Mouse (Mus musculus) neural tube, embryonic 12.5 days (tissue): ENCODE measurements at regions not wholly inside any gene's neighbourhood (a gene's known extent, or its start where the extent isn't known, plus 50 kb on each side); places are given as distances from the start of the nearest gene placed in this dataset.
A peak's percentile ranks its signal among the peaks of the same experiment; 100 is the strongest.

Experiments
- ATAC-seq: fragments of 200-750 bp; cut with Nextera tagmentation; 2 replicates; pipeline ENCODE4 v1.8.0; 2017; ENCODE audit warnings: low read depth, mild to moderate bottlenecking, moderate TSS enrichment, moderate library complexity; ENCODE audit not compliant: low FRiP score
- H3K27ac ChIP-seq: fragments of 300-500 bp; sonication (generic); 2 replicates; pipeline ENCODE4 v1.5.1; 2016
- H3K27me3 ChIP-seq: fragments of 300-500 bp; sonication (generic); replicated peaks from 2 replicates; pipeline ENCODE4 v1.6.1; 2016; ENCODE audit warnings: mild to moderate bottlenecking
- H3K36me3 ChIP-seq: fragments of 300-500 bp; sonication (generic); 2 replicates; pipeline ENCODE4 v1.6.1; 2016; ENCODE audit warnings: mild to moderate bottlenecking
- H3K4me1 ChIP-seq: fragments of 300-500 bp; sonication (generic); 2 replicates; pipeline ENCODE4 v1.6.1; 2016
- H3K4me2 ChIP-seq: fragments of 300-500 bp; sonication (generic); replicated peaks from 2 replicates; pipeline ENCODE4 v1.6.1; 2016; ENCODE audit warnings: mild to moderate bottlenecking
- H3K4me3 ChIP-seq: fragments of 300-500 bp; sonication (generic); 2 replicates; pipeline ENCODE4 v1.5.1; 2016
- H3K9ac ChIP-seq: fragments of 300-500 bp; sonication (generic); 2 replicates; pipeline ENCODE4 v1.6.1; 2016; ENCODE audit warnings: mild to moderate bottlenecking
- H3K9me3 ChIP-seq: fragments of 300-500 bp; sonication (generic); 2 replicates; pipeline ENCODE4 v1.6.1; 2016; ENCODE audit warnings: mild to moderate bottlenecking
- WGBS: fragments of 180-500 bp; shearing (Covaris S2); methylation state at CpG from one replicate; pipeline ENCODE4 v1.1.7; 2016; 5-methylcytosine and 5-hydroxymethylcytosine counted together

DNA sequence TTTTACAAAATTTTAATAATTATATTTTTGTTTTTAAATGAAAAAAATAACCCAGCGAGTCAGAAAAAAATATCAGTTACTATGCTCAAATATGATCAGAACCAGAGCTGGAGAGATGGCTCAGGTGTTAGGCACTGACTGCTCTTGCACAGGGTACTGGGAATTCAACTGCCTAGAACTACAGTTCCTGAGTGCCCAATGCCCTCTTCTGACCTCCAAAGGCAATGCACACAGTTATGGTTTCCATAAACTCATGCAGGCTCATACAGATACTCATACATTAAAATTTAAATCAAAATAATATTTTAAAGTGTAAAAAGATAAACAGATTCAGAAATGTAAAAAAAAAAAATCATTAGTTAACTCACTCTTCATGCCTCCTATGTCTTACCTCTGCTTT, 465.7 kb downstream of the Arl4a start:
- 86% methylated on average over 1 of the region's 1 CpGs for WGBS
- no peaks in the 10 kb centered on the region for H3K36me3 ChIP-seq
- H3K4me1 ChIP-seq = no peaks in the 10 kb centered on the region
- H3K9me3 ChIP-seq = no peaks in the 10 kb centered on the region
- H3K27me3 ChIP-seq = no peaks in the 10 kb centered on the region
- H3K4me2 ChIP-seq = no peak overlapping the region
- H3K4me3 ChIP-seq = no peak overlapping the region
- H3K9ac ChIP-seq = no peak overlapping the region
- no peak for ATAC-seq
- no peak overlapping the region for H3K27ac ChIP-seq

DNA sequence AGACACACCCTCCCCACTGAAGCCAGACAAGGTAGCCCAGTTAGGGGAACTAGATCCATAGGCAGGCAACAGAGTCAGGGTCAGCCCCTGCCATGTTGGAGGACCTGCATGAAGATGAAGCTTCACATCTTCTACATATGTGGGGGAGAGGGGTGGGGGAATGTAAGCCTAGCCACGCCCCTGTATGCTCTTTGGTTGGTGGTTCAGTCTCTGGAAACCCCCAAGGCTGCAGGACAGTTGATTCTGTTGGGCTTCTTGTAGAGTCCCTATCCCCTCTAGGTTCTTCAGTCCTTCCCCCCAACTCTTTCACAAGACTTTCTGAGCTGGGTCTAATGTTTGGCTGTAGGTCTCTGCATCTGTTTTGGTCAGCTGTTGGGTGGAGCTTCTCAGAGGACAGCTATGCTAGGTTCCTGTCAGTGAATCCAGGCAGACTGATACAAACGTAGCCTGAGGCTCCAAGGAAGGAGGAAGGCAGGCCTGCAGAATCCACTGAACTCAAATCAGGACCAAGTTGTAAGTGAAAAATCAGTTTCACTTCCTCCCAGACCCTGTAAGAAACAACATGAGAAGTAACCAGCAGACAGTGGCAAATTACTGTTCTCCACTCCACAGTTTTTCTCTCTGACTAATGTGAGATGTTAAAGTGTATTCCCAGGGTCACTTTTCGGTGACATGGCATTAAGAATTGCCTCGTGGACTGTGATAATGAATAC, 476.9 kb downstream of the Arl4a start:
- no peak overlapping the region for H3K4me2 ChIP-seq
- H3K27me3 ChIP-seq = no peaks in the 10 kb centered on the region
- H3K4me1 ChIP-seq = no peaks in the 10 kb centered on the region
- H3K9me3 ChIP-seq = no peaks in the 10 kb centered on the region
- H3K36me3 ChIP-seq = no peaks in the 10 kb centered on the region
- no peak for ATAC-seq
- no peak overlapping the region for H3K9ac ChIP-seq
- no peak overlapping the region for H3K4me3 ChIP-seq
- WGBS = 85% methylated on average over 4 of the region's 4 CpGs
- no peak overlapping the region for H3K27ac ChIP-seq

DNA sequence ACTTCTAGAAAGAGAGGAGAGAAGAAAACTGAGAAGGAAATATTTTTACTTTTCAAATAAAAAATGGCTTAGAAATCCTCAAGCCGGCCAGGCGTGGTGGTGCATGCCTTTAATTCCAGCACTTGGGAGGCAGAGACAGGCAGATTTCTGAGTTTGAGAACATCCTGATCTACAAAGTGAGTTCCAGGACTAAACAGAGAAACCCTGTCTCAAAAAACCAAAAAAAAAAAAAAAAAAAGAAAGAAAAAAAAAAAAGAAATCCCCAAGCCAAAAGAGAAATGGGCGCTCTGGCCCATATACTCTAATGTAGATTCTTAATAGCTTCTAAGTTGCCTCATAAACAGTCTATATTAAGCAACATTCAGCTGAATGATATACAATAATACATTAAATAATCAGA, 479.3 kb downstream of the Arl4a start:
- Histone ChIP-seq H3K27me3 (no peaks in the 10 kb centered on the region), H3K4me2 (no peak overlapping the region), H3K9me3 (no peaks in the 10 kb centered on the region), H3K9ac (no peak overlapping the region), H3K4me1 (no peaks in the 10 kb centered on the region), H3K27ac (no peak overlapping the region), H3K36me3 (no peaks in the 10 kb centered on the region), H3K4me3 (no peak overlapping the region)
- 96% methylated on average over 3 of the region's 3 CpGs for WGBS
- ATAC-seq = no peak

DNA sequence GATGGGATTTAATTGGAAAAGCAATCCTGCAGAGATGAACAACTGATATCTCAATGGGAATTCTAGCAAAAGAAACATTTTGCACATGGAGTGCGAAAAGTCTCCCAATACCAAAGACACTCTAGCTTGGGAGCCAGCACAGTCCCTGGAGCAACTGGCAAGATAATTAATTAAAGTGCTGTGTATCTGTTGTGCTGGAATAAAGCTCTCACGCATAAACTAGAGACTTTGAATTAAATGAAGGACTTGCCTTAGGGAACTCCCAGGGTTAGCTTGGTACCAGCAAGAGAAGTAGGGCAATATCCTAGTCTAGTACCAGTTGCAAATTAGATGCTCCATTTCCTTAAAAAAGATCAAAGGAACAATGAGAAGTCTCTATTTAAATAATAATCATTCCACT, 501.5 kb downstream of the Arl4a start:
- Histone ChIP-seq H3K27me3 (no peaks in the 10 kb centered on the region), H3K4me2 (no peak overlapping the region), H3K4me3 (no peak overlapping the region), H3K4me1 (no peaks in the 10 kb centered on the region), H3K36me3 (no peaks in the 10 kb centered on the region), H3K9me3 (no peaks in the 10 kb centered on the region), H3K27ac (no peak overlapping the region), H3K9ac (no peak overlapping the region)
- 62% methylated on average over 2 of the region's 2 CpGs for WGBS
- ATAC-seq = no peak

DNA sequence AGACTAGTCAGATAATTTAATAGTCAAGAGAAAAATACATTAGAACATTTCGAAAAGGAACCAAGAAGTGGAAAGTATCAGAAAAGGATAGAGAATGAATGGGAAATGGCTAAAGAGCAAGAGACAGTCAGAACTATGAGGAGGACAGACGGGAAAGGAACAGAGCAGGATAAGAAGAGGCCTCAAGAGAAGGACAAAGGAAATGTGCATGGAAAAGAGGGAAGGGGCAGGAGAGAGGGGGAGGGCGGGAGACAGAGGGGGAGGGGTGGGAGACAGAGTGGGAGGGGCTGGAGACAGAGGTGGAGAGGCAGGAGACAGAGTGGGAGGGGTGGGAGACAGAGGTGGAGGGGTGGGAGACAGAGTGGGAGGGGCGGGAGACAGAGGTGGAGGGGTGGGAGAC, 509.7 kb downstream of the Arl4a start:
- Histone ChIP-seq H3K4me3 (no peak overlapping the region), H3K27me3 (no peaks in the 10 kb centered on the region), H3K4me2 (no peak overlapping the region), H3K9me3 (no peaks in the 10 kb centered on the region), H3K9ac (no peak overlapping the region), H3K27ac (no peak overlapping the region), H3K36me3 (no peaks in the 10 kb centered on the region), H3K4me1 (no peaks in the 10 kb centered on the region)
- WGBS = 51% methylated on average over 3 of the region's 4 CpGs
- ATAC-seq = no peak

DNA sequence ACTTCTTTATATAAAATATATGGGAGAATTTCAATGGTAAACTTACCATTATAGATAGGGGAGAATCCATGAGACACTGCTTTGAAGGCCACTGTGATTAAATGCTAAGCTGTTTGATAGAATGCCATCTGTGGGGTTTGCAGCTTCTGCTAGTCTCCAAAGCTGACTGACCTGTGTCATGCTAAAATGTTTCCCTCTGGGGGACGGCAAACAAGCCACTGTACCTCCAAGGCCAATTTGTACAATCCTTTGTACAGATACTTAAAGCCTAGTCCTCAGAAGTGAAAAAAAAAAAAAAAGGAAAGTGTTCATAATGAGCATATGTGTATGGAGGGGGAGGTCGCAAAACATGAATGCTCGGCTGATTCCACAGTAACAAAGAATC, 510.6 kb downstream of the Arl4a start:
- Histone ChIP-seq H3K36me3 (no peaks in the 10 kb centered on the region), H3K9me3 (no peaks in the 10 kb centered on the region), H3K4me3 (no peak overlapping the region), H3K27me3 (no peaks in the 10 kb centered on the region), H3K4me1 (no peaks in the 10 kb centered on the region), H3K4me2 (no peak overlapping the region), H3K9ac (no peak overlapping the region), H3K27ac (no peak overlapping the region)
- no peak for ATAC-seq
- WGBS = 66% methylated on average over 3 of the region's 3 CpGs

DNA sequence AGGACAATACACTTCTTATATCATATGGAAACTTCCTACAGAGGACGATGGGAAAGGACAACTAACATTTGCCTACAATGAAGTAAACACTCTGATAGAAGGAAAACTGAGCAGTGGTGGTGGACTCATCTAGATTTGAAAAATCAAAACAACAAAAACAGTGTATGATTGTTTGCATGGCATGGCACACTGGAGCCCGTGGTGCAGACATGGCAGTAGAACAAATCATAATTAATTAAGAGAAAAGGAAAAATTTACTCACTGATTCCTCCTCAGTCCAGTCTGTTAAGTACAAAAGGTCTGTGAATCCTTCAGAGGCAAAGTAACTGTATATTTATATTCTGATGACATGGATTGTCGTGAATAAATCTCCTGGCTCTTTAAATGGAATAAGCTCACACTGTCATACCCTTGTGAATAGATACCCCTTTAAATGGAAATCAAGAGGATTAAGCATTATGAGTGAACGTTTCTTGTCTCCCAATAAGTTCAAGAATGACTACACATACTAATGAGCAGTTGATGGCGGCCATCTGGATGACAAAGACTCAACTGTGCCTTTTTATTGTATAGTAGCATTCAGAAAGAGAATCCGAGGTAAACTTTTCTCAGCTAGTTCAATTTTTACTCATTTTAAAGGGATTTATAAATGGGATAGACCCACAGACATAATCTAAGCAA, 511.1 kb downstream of the Arl4a start:
- H3K9ac ChIP-seq = no peak overlapping the region
- H3K4me3 ChIP-seq = no peak overlapping the region
- no peaks in the 10 kb centered on the region for H3K36me3 ChIP-seq
- ATAC-seq = no peak
- WGBS = 65% methylated on average over 6 of the region's 6 CpGs
- no peaks in the 10 kb centered on the region for H3K9me3 ChIP-seq
- H3K27me3 ChIP-seq = no peaks in the 10 kb centered on the region
- no peaks in the 10 kb centered on the region for H3K4me1 ChIP-seq
- H3K4me2 ChIP-seq = no peak overlapping the region
- no peak overlapping the region for H3K27ac ChIP-seq

DNA sequence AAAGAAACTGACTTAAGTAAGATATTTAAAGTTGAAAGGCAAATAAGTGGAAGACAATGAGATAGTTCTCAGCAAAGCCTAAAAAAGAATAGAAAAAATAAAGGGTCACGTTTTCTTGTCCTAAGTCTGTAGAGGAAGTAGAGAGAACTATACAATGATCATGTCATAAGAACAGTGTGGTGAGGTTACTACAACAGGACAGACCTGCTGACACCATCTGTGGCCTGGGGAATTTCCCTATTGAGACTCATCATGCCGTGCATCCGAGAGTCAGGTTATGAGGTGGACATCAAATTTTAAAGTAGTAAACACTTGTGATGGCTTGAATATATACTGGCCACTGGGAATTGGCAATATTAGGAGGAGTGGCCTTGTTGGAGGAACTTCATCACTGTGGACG, 522.1 kb downstream of the Arl4a start:
- WGBS = 85% methylated on average over 4 of the region's 4 CpGs
- no peak for ATAC-seq

DNA sequence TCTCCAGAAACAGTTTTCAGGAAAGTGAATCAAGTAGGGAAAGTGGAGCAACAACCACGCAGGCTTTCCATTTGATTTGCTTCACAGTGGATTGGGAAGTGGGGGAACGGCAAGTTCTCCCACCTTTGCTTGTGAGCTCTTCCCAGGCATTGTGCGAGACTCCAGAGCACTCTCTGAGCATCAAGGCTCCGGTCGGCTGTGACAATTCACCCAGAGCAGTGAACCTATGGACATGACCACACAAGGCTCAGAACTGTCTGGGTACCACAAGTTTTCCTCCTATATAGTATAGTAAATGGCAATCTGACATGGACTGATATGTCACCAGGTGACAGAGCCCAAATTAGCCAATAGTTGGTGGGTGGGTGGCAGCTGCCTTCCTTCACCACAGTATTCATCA, 527.0 kb downstream of the Arl4a start:
- Histone ChIP-seq H3K4me2 (no peak overlapping the region), H3K4me1 (no peaks in the 10 kb centered on the region), H3K27me3 (no peaks in the 10 kb centered on the region), H3K27ac (no peak overlapping the region), H3K4me3 (no peak overlapping the region), H3K36me3 (no peaks in the 10 kb centered on the region), H3K9ac (no peak overlapping the region), H3K9me3 (no peaks in the 10 kb centered on the region)
- no peak for ATAC-seq
- WGBS = 89% methylated on average over 5 of the region's 5 CpGs

More for the DNA sequence above, 522.1 kb downstream of the Arl4a start:
- Histone ChIP-seq H3K4me1 (no peaks in the 10 kb centered on the region), H3K27ac (no peak overlapping the region), H3K4me3 (no peak overlapping the region), H3K27me3 (no peaks in the 10 kb centered on the region), H3K4me2 (no peak overlapping the region), H3K9me3 (no peaks in the 10 kb centered on the region), H3K36me3 (no peaks in the 10 kb centered on the region), H3K9ac (no peak overlapping the region)

DNA sequence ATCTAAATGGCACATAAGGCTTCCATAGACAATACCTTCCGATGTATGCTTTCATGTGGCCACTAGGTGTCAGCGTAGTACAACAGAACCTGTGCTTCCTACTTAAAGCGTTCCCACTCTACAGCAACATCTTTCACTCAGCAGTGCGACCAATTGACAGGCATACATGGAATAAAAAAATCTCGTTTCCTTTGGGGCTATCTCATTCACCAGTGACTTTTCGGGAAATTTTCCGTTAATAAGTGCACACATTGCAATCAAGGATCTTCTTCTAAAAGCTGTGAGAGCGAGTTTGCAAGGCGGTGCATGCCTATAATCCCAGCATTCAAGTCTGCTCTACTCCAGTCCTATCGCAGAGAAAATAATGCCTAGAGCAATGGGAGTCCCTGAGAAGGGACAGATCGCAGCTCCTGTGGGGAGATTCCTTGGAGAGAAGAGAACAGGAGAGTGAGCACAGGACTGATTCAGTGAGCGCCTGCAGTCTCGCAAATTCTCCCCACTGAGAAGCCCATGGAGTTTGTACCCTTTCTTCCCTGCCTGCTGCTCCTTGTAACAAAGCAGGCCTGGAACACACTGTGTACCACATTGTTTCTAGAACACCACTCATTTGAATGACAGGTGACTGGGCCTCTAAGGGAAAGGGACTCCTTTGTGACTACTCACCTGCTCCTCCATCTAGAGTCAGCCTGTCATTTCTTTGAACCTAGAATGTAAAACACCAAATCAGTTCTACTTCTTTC, 527.6 kb downstream of the Arl4a start:
- H3K27me3 ChIP-seq = no peaks in the 10 kb centered on the region
- 0 out of 2 replicates have a peak overlapping the region, but pooled peaks have one; percentile 35 for H3K9ac ChIP-seq
- H3K4me3 ChIP-seq = no peak overlapping the region
- H3K27ac ChIP-seq = no peak overlapping the region
- H3K4me1 ChIP-seq = no peaks in the 10 kb centered on the region
- WGBS = 23% methylated on average over 13 of the region's 13 CpGs
- peak; percentile 91 for ATAC-seq
- no peaks in the 10 kb centered on the region for H3K36me3 ChIP-seq
- peak overlapping the region; percentile 51 for H3K4me2 ChIP-seq
- no peaks in the 10 kb centered on the region for H3K9me3 ChIP-seq

DNA sequence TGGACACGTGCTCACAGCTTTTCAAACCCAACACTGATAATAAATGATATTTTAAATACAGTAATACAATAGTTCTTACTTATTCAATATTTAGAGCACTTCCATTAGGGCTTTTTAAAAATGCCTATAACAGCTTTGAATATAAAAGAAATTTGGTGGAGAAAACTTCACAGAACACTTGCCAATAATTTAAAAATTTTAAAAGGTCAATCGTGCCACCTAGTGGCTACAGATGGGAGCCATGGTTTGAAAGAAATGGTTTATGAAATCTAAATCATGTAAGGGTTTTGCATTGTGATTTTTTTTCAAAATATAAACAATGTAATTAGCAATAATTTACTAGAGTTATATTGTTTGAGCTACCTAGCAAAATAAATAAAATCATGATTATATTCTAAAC, 541.6 kb downstream of the Arl4a start:
- Histone ChIP-seq H3K36me3 (no peaks in the 10 kb centered on the region), H3K27me3 (no peaks in the 10 kb centered on the region), H3K4me3 (no peak overlapping the region), H3K27ac (no peak overlapping the region), H3K4me1 (no peaks in the 10 kb centered on the region), H3K9me3 (no peaks in the 10 kb centered on the region), H3K4me2 (no peak overlapping the region), H3K9ac (no peak overlapping the region)
- ATAC-seq = no peak
- WGBS = 48% methylated on average over 2 of the region's 2 CpGs

DNA sequence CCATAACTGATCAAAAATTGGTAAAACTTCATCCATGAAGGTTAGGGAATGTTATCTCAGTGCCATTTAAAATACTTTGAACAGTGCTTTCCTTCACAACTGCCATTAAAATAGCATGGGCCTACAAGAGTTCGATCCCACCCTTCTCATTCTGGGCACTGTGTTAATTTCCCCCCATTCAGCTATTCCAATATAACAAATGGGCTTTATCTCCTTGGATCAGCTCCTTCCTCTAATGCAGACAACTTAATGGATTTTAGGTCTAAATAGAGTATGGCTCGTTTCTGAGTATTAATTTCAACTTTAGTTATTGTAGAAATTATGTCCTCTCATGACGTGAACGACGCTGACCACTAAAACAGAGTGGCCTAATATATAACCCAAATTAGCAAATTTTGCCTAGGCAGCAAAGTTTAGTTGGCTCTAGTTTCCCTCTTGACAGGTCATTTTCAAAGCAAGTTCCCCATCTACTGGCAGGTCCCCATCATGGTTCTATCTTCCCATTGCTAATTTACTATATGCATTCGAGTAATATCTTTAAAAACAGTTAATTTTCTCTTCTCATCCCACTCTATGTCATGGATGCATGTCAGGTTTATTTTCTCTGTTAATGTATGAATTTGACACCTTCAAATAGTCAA, 544.1 kb downstream of the Arl4a start:
- Histone ChIP-seq H3K9me3 (no peaks in the 10 kb centered on the region), H3K4me3 (no peak overlapping the region), H3K4me2 (no peak overlapping the region), H3K9ac (no peak overlapping the region), H3K36me3 (no peaks in the 10 kb centered on the region), H3K27ac (no peak overlapping the region), H3K27me3 (no peaks in the 10 kb centered on the region), H3K4me1 (no peaks in the 10 kb centered on the region)
- 80% methylated on average over 6 of the region's 6 CpGs for WGBS
- ATAC-seq = no peak
